Mouse (Mus musculus) large intestine, adult 2 months (tissue): ENCODE data around the gene Aldh8a1. TPM values are rescaled to one million over a fixed set of nuclear protein-coding genes. Genes with fewer than 3 reads are reported as not detected.
"Not testable (repeated sequence)": the region's sequence is repeated elsewhere in the genome, so short reads cannot be mapped to it uniquely, and the experiment has no call there.

ENCODE experiments used
- DNase-seq: peaks from one replicate; pipeline ENCODE4 v3.0.0-alpha.2; 2012; ENCODE audit warnings: low read depth, low spot score
- WGBS: fragments of 180-500 bp; shearing (Covaris S2); methylation state at CpG from one replicate; pipeline ENCODE4 v1.1.7; 2018; 5-methylcytosine and 5-hydroxymethylcytosine counted together
- polyA plus RNA-seq: library from polyadenylated mRNA; depleted of rRNA; stranded (reverse); fragments of >200 nt; gene quantifications from 2 replicates; pipeline ENCODE4 v1.2.3, GENCODE M21; 2012

Aldh8a1 gene
- polyA plus RNA-seq, 1 experiment, result not detected

GRCm38 (mm10) chr10:21365897-21366296, 11.2 kb upstream of the Aldh8a1 start:
- no peak for DNase-seq
- 90% methylated on average over 4 of the region's 4 CpGs for WGBS

GRCm38 (mm10) chr10:21366471-21366870, 10.6 kb upstream of the Aldh8a1 start:
- DNase-seq, result no peak
- 73% methylated on average over 3 of the region's 3 CpGs for WGBS

- WGBS, result 96% methylated on average over 9 of the region's 9 CpGs
These were observed 9.6 kb upstream of the Aldh8a1 start for GRCm38 (mm10) chr10:21367481-21367880.

GRCm38 (mm10) chr10:21369586-21369985, 7.5 kb upstream of the Aldh8a1 start:
- 73% methylated on average over 2 of the region's 2 CpGs for WGBS
- DNase-seq, result no peak

More at GRCm38 (mm10) chr10:21367481-21367880, 9.6 kb upstream of the Aldh8a1 start:
- DNase-seq, result no peak

- WGBS, result 96% methylated on average over 6 of the region's 6 CpGs
- no peak for DNase-seq
These were observed 4.8 kb upstream of the Aldh8a1 start for GRCm38 (mm10) chr10:21372271-21372670.

GRCm38 (mm10) chr10:21378196-21378944, 1.3 kb downstream of the Aldh8a1 start:
- 52% methylated on average over 9 of the region's 9 CpGs for WGBS
- DNase-seq, result no peak

- 4% methylated on average over 6 of the region's 6 CpGs for WGBS
- peak; percentile 50 for DNase-seq
These were observed 5.8 kb downstream of the Aldh8a1 start for GRCm38 (mm10) chr10:21382914-21383313.

GRCm38 (mm10) chr10:21385111-21385663, 8.1 kb downstream of the Aldh8a1 start:
- DNase-seq, result no peak
- WGBS, result 63% methylated on average over 3 of the region's 3 CpGs

- DNase-seq, result no peak
- 80% methylated on average over 11 of the region's 11 CpGs for whole genome bisulfite sequencing
These were observed 12.0 kb downstream of the Aldh8a1 start for GRCm38 (mm10) chr10:21389075-21389474.

- WGBS, result 82% methylated on average over 4 of the region's 4 CpGs
- no peak for DNase-seq
These were observed 13.3 kb downstream of the Aldh8a1 start for GRCm38 (mm10) chr10:21390440-21390839.

GRCm38 (mm10) chr10:21391286-21391685, 14.2 kb downstream of the Aldh8a1 start:
- 61% methylated on average over 4 of the region's 4 CpGs for WGBS
- no peak for DNase-seq

GRCm38 (mm10) chr10:21393390-21393789, 16.3 kb downstream of the Aldh8a1 start:
- DNase-seq, result no peak
- 84% methylated on average over 2 of the region's 2 CpGs for WGBS

GRCm38 (mm10) chr10:21395426-21396139, 18.5 kb downstream of the Aldh8a1 start:
- no peak for DNase-seq
- 82% methylated on average over 14 of the region's 14 CpGs for WGBS

- not testable (repeated sequence) for DNase-seq
- 73% methylated on average over 6 of the region's 6 CpGs for WGBS
These were observed 21.9 kb downstream of the Aldh8a1 start for GRCm38 (mm10) chr10:21398873-21399425.

- DNase-seq, result no peak
- WGBS, result 54% methylated on average over 8 of the region's 8 CpGs
These were observed 22.5 kb downstream of the Aldh8a1 start for GRCm38 (mm10) chr10:21399622-21400021.

- WGBS, result 63% methylated on average over 7 of the region's 7 CpGs
- no peak for DNase-seq
These were observed 22.9 kb downstream of the Aldh8a1 start for GRCm38 (mm10) chr10:21400031-21400430.

GRCm38 (mm10) chr10:21400453-21400852, 23.4 kb downstream of the Aldh8a1 start:
- no peak for DNase-seq
- WGBS, result 72% methylated on average over 2 of the region's 2 CpGs

GRCm38 (mm10) chr10:21401259-21401658, 24.2 kb downstream of the Aldh8a1 start:
- no peak for DNase-seq
- WGBS, result 30% methylated on average over 4 of the region's 4 CpGs

GRCm38 (mm10) chr10:21404822-21405221, 27.7 kb downstream of the Aldh8a1 start:
- WGBS, result 68% methylated on average over 4 of the region's 4 CpGs
- DNase-seq, result no peak
